Mouse (Mus musculus) forebrain, embryonic 13.5 days (tissue): ENCODE data around the gene Ppox. TPM values are rescaled to one million over a fixed set of nuclear protein-coding genes. Genes with fewer than 3 reads are reported as not detected.

ENCODE experiments used
- ATAC-seq: fragments of 200-750 bp; cut with Nextera tagmentation; 2 replicates; pipeline ENCODE4 v1.8.0; 2017
- H3K27ac ChIP-seq: fragments of 300-500 bp; sonication (generic); 2 replicates; pipeline ENCODE4 v1.5.1; 2015; ENCODE audit warnings: inconsistent platforms, mild to moderate bottlenecking, moderate library complexity
- H3K27me3 ChIP-seq: fragments of 300-500 bp; sonication (generic); 2 replicates; pipeline ENCODE4 v1.6.1; 2015; ENCODE audit warnings: mild to moderate bottlenecking, inconsistent platforms
- H3K36me3 ChIP-seq: fragments of 300-500 bp; sonication (generic); 2 replicates; pipeline ENCODE4 v1.6.1; 2015; ENCODE audit warnings: mild to moderate bottlenecking, inconsistent platforms; ENCODE audit not compliant: poor library complexity, severe bottlenecking
- H3K4me1 ChIP-seq: fragments of 300-500 bp; sonication (generic); 2 replicates; pipeline ENCODE4 v1.6.1; 2015; ENCODE audit warnings: inconsistent platforms
- H3K4me2 ChIP-seq: fragments of 300-500 bp; sonication (generic); 2 replicates; pipeline ENCODE4 v1.6.1; 2015; ENCODE audit warnings: inconsistent platforms, mild to moderate bottlenecking, moderate library complexity
- H3K4me3 ChIP-seq: fragments of 300-500 bp; sonication (generic); 2 replicates; pipeline ENCODE4 v1.5.1; 2015; ENCODE audit warnings: mild to moderate bottlenecking, inconsistent platforms
- H3K9ac ChIP-seq: fragments of 300-500 bp; sonication (generic); 2 replicates; pipeline ENCODE4 v1.6.1; 2015; ENCODE audit warnings: mild to moderate bottlenecking, inconsistent platforms
- H3K9me3 ChIP-seq: fragments of 300-500 bp; sonication (generic); replicated peaks from 2 replicates; pipeline ENCODE4 v1.6.1; 2016; ENCODE audit warnings: inconsistent platforms
- WGBS: fragments of 180-500 bp; shearing (Covaris S2); methylation state at CpG from one replicate; pipeline ENCODE4 v1.1.7; 2015; 5-methylcytosine and 5-hydroxymethylcytosine counted together
- polyA plus RNA-seq: library from polyadenylated mRNA; unstranded; fragments of >200 nt; fragmentation: Nextera tagmentation; extraction: Ambion mirVana; gene quantifications from 2 replicates; pipeline ENCODE4 v1.2.1, GENCODE M21; 2015

Gene Ppox
- polyA plus RNA-seq, 1 experiment from 2014 or later, result 51.0 TPM

GRCm38 (mm10) chr1:171232800-171233730, 47.9 kb downstream of the Ppox start:
- Histone ChIP-seq H3K36me3 (peaks cover 48% of the 10 kb centered on the region), H3K4me3 (no peak overlapping the region), H3K9ac (no peak overlapping the region), H3K27me3 (no peaks in the 10 kb centered on the region), H3K4me1 (no peaks in the 10 kb centered on the region), H3K9me3 (no peaks in the 10 kb centered on the region), H3K4me2 (no peak overlapping the region), H3K27ac (no peak overlapping the region)
- no peak for ATAC-seq
- 84% methylated on average over 12 of the region's 12 CpGs for WGBS

- Histone ChIP-seq H3K4me1 (no peaks in the 10 kb centered on the region), H3K27me3 (no peaks in the 10 kb centered on the region), H3K36me3 (peaks cover 41% of the 10 kb centered on the region), H3K9me3 (no peaks in the 10 kb centered on the region), H3K9ac (no peak overlapping the region), H3K4me3 (no peak overlapping the region), H3K4me2 (no peak overlapping the region), H3K27ac (no peak overlapping the region)
- 94% methylated on average over 5 of the region's 5 CpGs for WGBS
- no peak for ATAC-seq
These were observed 48.6 kb downstream of the Ppox start for GRCm38 (mm10) chr1:171232348-171232747.

- 75% methylated on average over 4 of the region's 4 CpGs for WGBS
- no peak for ATAC-seq
- H3K4me1 ChIP-seq, result no peaks in the 10 kb centered on the region
These were observed 49.1 kb downstream of the Ppox start for GRCm38 (mm10) chr1:171231844-171232243.

DNA sequence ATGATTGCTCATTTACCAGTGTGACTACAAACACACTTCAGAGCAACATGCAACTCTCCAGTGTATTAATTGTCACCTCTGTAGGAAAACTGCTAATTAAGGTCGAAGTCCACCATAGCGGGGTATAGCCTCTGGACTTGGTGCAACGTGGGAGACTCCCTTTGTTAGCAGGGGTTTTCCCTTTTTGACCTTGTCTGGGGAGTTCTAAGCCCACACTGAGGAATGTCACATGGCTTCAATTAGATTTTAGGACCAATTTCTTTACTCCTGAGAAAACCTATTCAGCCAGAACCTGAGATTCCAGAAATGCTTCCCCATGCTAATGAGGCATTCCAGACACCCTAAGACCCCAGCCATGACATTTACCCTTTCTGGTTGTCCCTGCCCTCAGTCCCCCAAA, 50.8 kb downstream of the Ppox start:
- Histone ChIP-seq H3K9me3 (no peaks in the 10 kb centered on the region), H3K4me3 (no peak overlapping the region), H3K9ac (no peak overlapping the region), H3K27me3 (no peaks in the 10 kb centered on the region), H3K36me3 (peaks cover 21% of the 10 kb centered on the region), H3K4me2 (no peak overlapping the region), H3K27ac (no peak overlapping the region), H3K4me1 (no peaks in the 10 kb centered on the region)
- WGBS, result 29% methylated on average over 3 of the region's 3 CpGs
- ATAC-seq, result no peak

More at GRCm38 (mm10) chr1:171231844-171232243, 49.1 kb downstream of the Ppox start:
- Histone ChIP-seq H3K9me3 (no peaks in the 10 kb centered on the region), H3K27ac (no peak overlapping the region), H3K4me3 (no peak overlapping the region), H3K9ac (no peak overlapping the region), H3K4me2 (no peak overlapping the region), H3K36me3 (peaks cover 36% of the 10 kb centered on the region), H3K27me3 (no peaks in the 10 kb centered on the region)

DNA sequence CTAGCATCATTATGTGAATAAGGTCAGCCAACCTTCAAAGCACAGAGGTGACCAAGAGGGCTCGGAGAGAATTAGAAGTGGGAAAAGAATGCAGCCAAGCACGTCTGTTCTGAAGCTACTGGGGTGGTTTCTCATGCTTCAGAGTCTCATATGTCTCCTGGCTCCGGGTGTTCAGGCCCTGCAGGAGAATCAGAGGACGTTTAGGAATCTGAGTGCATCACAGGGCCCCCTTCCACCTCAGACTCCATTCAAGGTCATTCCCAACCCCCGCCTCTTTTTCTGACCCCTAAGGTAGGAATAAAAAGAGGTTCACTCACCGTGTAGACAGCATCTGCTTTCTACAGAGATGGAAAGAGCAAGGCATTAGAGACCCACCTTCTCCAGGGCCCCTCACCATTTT, 51.2 kb downstream of the Ppox start:
- Histone ChIP-seq H3K27me3 (no peaks in the 10 kb centered on the region), H3K4me2 (no peak overlapping the region), H3K9me3 (no peaks in the 10 kb centered on the region), H3K9ac (no peak overlapping the region), H3K27ac (no peak overlapping the region), H3K36me3 (peaks cover 16% of the 10 kb centered on the region), H3K4me3 (no peak overlapping the region), H3K4me1 (no peaks in the 10 kb centered on the region)
- 35% methylated on average over 6 of the region's 6 CpGs for WGBS
- ATAC-seq, result no peak

GRCm38 (mm10) chr1:171227879-171228278, 53.1 kb downstream of the Ppox start:
- Histone ChIP-seq H3K27ac (no peak overlapping the region), H3K4me3 (no peak overlapping the region), H3K36me3 (no peaks in the 10 kb centered on the region), H3K27me3 (no peaks in the 10 kb centered on the region), H3K4me1 (0 out of 2 replicates have a peak, but pooled peaks cover 4% of the 10 kb centered on the region), H3K9me3 (no peaks in the 10 kb centered on the region), H3K9ac (no peak overlapping the region), H3K4me2 (no peak overlapping the region)
- no peak for ATAC-seq
- 86% methylated on average over 1 of the region's 1 CpGs for WGBS

GRCm38 (mm10) chr1:171226780-171227179, 54.2 kb downstream of the Ppox start:
- Histone ChIP-seq H3K9me3 (no peaks in the 10 kb centered on the region), H3K27ac (no peak overlapping the region), H3K4me1 (peaks cover 8% of the 10 kb centered on the region), H3K4me2 (no peak overlapping the region), H3K36me3 (no peaks in the 10 kb centered on the region), H3K27me3 (no peaks in the 10 kb centered on the region), H3K9ac (no peak overlapping the region), H3K4me3 (no peak overlapping the region)
- ATAC-seq, result no peak
- 41% methylated on average over 3 of the region's 4 CpGs for WGBS

Other genes starting within 250 kb of the Ppox start
- gene Fcgr3, start 216.3 kb downstream of the Ppox start, polyA plus RNA-seq, result 3.5 and 3.8 TPM in 2 replicates
- 6.6 and 7.8 TPM in 2 replicates for gene Cfap126, start 167.3 kb downstream of the Ppox start, polyA plus RNA-seq
- 223 and 229 TPM in 2 replicates for gene Sdhc, start 130.6 kb downstream of the Ppox start, polyA plus RNA-seq
- 0.22 TPM in 1 of 2 replicates, not detected in the other for gene Mpz, start 130.5 kb downstream of the Ppox start, polyA plus RNA-seq
- gene Pcp4l1, start 84.9 kb downstream of the Ppox start, polyA plus RNA-seq, result 6.2 and 8.8 TPM in 2 replicates
- 0.32 and 0.37 TPM in 2 replicates for gene Nr1i3, start 67.2 kb downstream of the Ppox start, polyA plus RNA-seq
- 33.8 and 43.0 TPM in 2 replicates for gene Tomm40l, start 58.7 kb downstream of the Ppox start, polyA plus RNA-seq
- gene Apoa2, start 56.1 kb downstream of the Ppox start, polyA plus RNA-seq, result 2.6 and 8.3 TPM in 2 replicates
- 12.3 and 12.8 TPM in 2 replicates for gene Fcer1g, start 46.8 kb downstream of the Ppox start, polyA plus RNA-seq
- 6.9 and 7.3 TPM in 2 replicates for gene Adamts4, start 30.8 kb downstream of the Ppox start, polyA plus RNA-seq
- gene Ndufs2, start 29.8 kb downstream of the Ppox start, polyA plus RNA-seq, result 216 and 221 TPM in 2 replicates
- gene B4galt3, start 10.9 kb downstream of the Ppox start, polyA plus RNA-seq, result 89.0 and 95.3 TPM in 2 replicates
- gene Usp21, start 6.8 kb upstream of the Ppox start, polyA plus RNA-seq, result 122 and 125 TPM in 2 replicates
- 118 and 120 TPM in 2 replicates for gene Ufc1, start 13.8 kb upstream of the Ppox start, polyA plus RNA-seq
- gene Dedd, start 48.0 kb upstream of the Ppox start, polyA plus RNA-seq, result 50.9 and 54.0 TPM in 2 replicates
- 52.9 and 56.9 TPM in 2 replicates for gene Nit1, start 64.5 kb upstream of the Ppox start, polyA plus RNA-seq
- gene Pfdn2, start 64.5 kb upstream of the Ppox start, polyA plus RNA-seq, result 160 and 180 TPM in 2 replicates
- 3.3 and 3.8 TPM in 2 replicates for gene Klhdc9, start 79.6 kb upstream of the Ppox start, polyA plus RNA-seq
- 0.31 and 0.32 TPM in 2 replicates for gene Nectin4, start 88.9 kb upstream of the Ppox start, polyA plus RNA-seq
- 0.35 and 0.36 TPM in 2 replicates for gene Arhgap30, start 107.8 kb upstream of the Ppox start, polyA plus RNA-seq
- 205 and 211 TPM in 2 replicates for gene Usf1, start 130.1 kb upstream of the Ppox start, polyA plus RNA-seq
- 12.2 and 12.3 TPM in 2 replicates for gene Tstd1, start 137.7 kb upstream of the Ppox start, polyA plus RNA-seq
- 8.4 and 9.7 TPM in 2 replicates for gene F11r, start 156.3 kb upstream of the Ppox start, polyA plus RNA-seq
- 23.0 and 24.5 TPM in 2 replicates for gene Alyref2, start 222.3 kb upstream of the Ppox start, polyA plus RNA-seq